Mouse (Mus musculus): ENCODE measurements at regions not wholly inside any gene's neighbourhood (a gene's known extent, or its start where the extent isn't known, plus 50 kb on each side); places are given as distances from the start of the nearest gene placed in this dataset.
"Not testable (repeated sequence)": the region's sequence is repeated elsewhere in the genome, so short reads cannot be mapped to it uniquely, and the experiment has no call there.

DNA sequence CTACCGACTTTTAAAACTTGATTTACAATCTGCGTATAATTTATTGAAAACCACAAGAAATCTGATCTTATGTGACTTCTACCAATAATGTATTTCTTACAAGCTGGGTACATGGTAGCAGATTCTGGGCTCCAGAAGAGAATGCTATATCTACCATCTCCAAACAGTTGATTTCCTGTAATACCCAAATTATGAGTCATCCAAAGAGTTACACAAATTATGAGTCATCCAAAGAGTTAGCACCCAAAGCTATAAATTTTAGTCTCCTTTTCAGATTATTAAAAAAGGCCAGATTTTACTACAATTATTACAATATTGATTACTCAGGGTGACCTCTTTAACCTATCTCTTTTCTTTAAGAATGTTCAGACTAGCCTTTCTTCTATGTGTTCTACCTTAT, 321.9 kb downstream of the Rprm start:
- Histone ChIP-seq H3K4me2 (ENCODE audit: low read depth) (no peak overlapping the region), H3K4me3 (no peak overlapping the region), H3ac (ENCODE audit: control insufficient read depth, insufficient read length) (no peak overlapping the region), H3K79me2 (ENCODE audit: control insufficient read depth, insufficient read depth) (no peaks in the 10 kb centered on the region), H3K36me3 (ENCODE audit: control insufficient read depth, insufficient read depth) (no peaks in the 10 kb centered on the region), H3K27me3 (ENCODE audit: control insufficient read depth, insufficient read depth, insufficient read length) (no peaks in the 10 kb centered on the region)
- TF ChIP-seq CEBPB (IDR thresholded peaks at IDR 0.05; ENCODE audit: insufficient read depth, poor library complexity, severe bottlenecking) (no peak), REST (IDR thresholded peaks at IDR 0.05; ENCODE audit: insufficient read depth, insufficient read length) (no peak), MYOD1 (IDR thresholded peaks at IDR 0.05; ENCODE audit: control insufficient read depth in 1 of 3, insufficient read length in 2 of 3, low read depth in 2 of 3) (no peak), USF1 (IDR thresholded peaks at IDR 0.05; ENCODE audit: low read depth) (no peak), E2F4 (IDR thresholded peaks at IDR 0.05; ENCODE audit: insufficient read depth) (no peak), MYOG (IDR thresholded peaks at IDR 0.05; ENCODE audit: control insufficient read depth in 1 of 3, insufficient read depth in 1 of 3, insufficient read length in 2 of 3, low read depth in 2 of 3) (no peak), TCF3 (IDR thresholded peaks at IDR 0.05; ENCODE audit: insufficient read length, low read depth) (no peak), MAX (IDR thresholded peaks at IDR 0.05; ENCODE audit: low read depth) (no peak), SRF (IDR thresholded peaks at IDR 0.05; ENCODE audit: control insufficient read depth, insufficient read length, low read depth) (no peak), POLR2A (IDR thresholded peaks at IDR 0.05; ENCODE audit: insufficient read length, low read depth) (no peak), POLR2AphosphoS2 (IDR thresholded peaks at IDR 0.05; ENCODE audit: insufficient read length, low read depth) (no peak), TCF12 (IDR thresholded peaks at IDR 0.05; ENCODE audit: insufficient read depth, poor library complexity, severe bottlenecking) (no peak)

DNA sequence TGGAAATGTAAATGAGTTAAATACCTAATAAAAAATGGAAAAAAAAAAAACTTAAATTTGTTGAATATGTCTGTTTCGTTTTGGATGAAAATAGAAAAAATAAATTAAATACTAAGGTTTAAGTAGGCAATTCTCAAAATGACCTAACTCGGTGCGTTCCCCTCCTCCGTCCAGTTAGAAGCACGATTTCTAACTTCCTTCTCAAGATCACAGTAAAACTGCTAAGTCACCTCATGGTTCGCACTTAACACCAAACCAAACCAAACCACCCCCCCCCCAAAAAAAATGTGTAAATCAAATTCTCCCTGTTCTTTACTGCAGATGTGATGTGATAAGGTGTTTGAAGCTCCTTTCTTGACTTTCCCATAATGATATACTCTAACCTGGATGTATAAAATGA, 303.3 kb downstream of the Rprm start:
- not testable (repeated sequence) for H3K36me3 ChIP-seq (ENCODE audit: control insufficient read depth, insufficient read depth); H3K4me3 ChIP-seq; H3K79me2 ChIP-seq (ENCODE audit: control insufficient read depth, insufficient read depth); H3K4me2 ChIP-seq (ENCODE audit: low read depth); H3ac ChIP-seq (ENCODE audit: control insufficient read depth, insufficient read length); H3K27me3 ChIP-seq (ENCODE audit: control insufficient read depth, insufficient read depth, insufficient read length)

DNA sequence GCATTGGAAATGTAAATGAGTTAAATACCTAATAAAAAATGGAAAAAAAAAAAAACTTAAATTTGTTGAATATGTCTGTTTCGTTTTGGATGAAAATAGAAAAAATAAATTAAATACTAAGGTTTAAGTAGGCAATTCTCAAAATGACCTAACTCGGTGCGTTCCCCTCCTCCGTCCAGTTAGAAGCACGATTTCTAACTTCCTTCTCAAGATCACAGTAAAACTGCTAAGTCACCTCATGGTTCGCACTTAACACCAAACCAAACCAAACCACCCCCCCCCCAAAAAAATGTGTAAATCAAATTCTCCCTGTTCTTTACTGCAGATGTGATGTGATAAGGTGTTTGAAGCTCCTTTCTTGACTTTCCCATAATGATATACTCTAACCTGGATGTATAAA, 296.8 kb downstream of the Rprm start:
- not testable (repeated sequence) for H3K27me3 ChIP-seq (ENCODE audit: control insufficient read depth, insufficient read depth, insufficient read length); H3K4me3 ChIP-seq; H3ac ChIP-seq (ENCODE audit: control insufficient read depth, insufficient read length); H3K4me2 ChIP-seq (ENCODE audit: low read depth); H3K36me3 ChIP-seq (ENCODE audit: control insufficient read depth, insufficient read depth); H3K79me2 ChIP-seq (ENCODE audit: control insufficient read depth, insufficient read depth)

DNA sequence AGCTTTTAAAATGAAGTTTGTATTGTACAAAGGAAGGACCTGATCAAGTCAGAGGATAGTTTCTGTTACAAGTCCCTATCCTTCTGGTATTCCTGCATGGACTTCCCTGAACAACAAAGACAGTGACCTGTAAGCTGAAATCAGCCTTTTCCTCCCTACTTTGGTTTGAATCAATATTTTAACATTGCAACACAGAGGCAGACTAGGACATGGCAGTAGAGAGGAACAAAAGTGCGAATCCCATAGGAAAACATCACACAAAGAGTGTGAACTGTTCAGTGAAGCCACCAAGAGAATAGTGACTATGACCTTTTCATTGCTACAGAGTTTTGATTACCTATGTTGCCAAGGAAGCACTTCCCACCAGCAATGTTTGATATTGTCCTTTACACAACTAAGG, 288.7 kb downstream of the Rprm start:
- TF ChIP-seq MAX (IDR thresholded peaks at IDR 0.05; ENCODE audit: low read depth): no peak
- no peak for TF ChIP-seq REST (IDR thresholded peaks at IDR 0.05; ENCODE audit: insufficient read depth, insufficient read length)
- no peak for TF ChIP-seq POLR2AphosphoS2 (IDR thresholded peaks at IDR 0.05; ENCODE audit: insufficient read length, low read depth)
- TF ChIP-seq MYOD1 (IDR thresholded peaks at IDR 0.05; ENCODE audit: control insufficient read depth in 1 of 3, insufficient read length in 2 of 3, low read depth in 2 of 3): no peak
- no peak for TF ChIP-seq TCF12 (IDR thresholded peaks at IDR 0.05; ENCODE audit: insufficient read depth, poor library complexity, severe bottlenecking)
- no peak for TF ChIP-seq E2F4 (IDR thresholded peaks at IDR 0.05; ENCODE audit: insufficient read depth)
- TF ChIP-seq SRF (IDR thresholded peaks at IDR 0.05; ENCODE audit: control insufficient read depth, insufficient read length, low read depth): no peak
- Histone ChIP-seq H3K79me2 (ENCODE audit: control insufficient read depth, insufficient read depth) (no peaks in the 10 kb centered on the region), H3K27me3 (ENCODE audit: control insufficient read depth, insufficient read depth, insufficient read length) (no peaks in the 10 kb centered on the region), H3ac (ENCODE audit: control insufficient read depth, insufficient read length) (no peak overlapping the region), H3K4me2 (ENCODE audit: low read depth) (no peak overlapping the region), H3K36me3 (ENCODE audit: control insufficient read depth, insufficient read depth) (no peaks in the 10 kb centered on the region), H3K4me3 (no peak overlapping the region)

DNA sequence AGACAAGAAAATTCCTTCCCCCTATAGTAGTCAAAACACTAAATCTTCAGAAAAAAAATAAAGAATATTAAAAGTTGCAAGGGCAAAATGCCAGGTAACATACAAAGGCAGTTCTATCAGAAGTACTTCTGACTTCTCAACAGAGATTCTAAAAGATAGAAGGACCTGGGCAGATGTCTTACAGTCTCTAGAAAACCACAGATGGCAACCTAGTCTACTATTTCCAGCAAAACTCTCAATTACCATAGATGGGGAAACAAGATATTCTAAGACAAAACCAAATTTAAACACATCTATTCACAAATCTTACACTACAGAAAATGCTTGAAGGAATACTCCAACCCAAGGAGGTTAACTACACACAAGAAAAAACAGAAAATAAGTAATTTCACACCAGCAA, 281.7 kb downstream of the Rprm start:
- Histone ChIP-seq H3K4me3 (no peak overlapping the region), H3K36me3 (ENCODE audit: control insufficient read depth, insufficient read depth) (no peaks in the 10 kb centered on the region), H3K79me2 (ENCODE audit: control insufficient read depth, insufficient read depth) (no peaks in the 10 kb centered on the region), H3K4me2 (ENCODE audit: low read depth) (no peak overlapping the region), H3K27me3 (ENCODE audit: control insufficient read depth, insufficient read depth, insufficient read length) (no peaks in the 10 kb centered on the region), H3ac (ENCODE audit: control insufficient read depth, insufficient read length) (no peak overlapping the region)
- TF ChIP-seq E2F4 (IDR thresholded peaks at IDR 0.05; ENCODE audit: insufficient read depth): no peak

DNA sequence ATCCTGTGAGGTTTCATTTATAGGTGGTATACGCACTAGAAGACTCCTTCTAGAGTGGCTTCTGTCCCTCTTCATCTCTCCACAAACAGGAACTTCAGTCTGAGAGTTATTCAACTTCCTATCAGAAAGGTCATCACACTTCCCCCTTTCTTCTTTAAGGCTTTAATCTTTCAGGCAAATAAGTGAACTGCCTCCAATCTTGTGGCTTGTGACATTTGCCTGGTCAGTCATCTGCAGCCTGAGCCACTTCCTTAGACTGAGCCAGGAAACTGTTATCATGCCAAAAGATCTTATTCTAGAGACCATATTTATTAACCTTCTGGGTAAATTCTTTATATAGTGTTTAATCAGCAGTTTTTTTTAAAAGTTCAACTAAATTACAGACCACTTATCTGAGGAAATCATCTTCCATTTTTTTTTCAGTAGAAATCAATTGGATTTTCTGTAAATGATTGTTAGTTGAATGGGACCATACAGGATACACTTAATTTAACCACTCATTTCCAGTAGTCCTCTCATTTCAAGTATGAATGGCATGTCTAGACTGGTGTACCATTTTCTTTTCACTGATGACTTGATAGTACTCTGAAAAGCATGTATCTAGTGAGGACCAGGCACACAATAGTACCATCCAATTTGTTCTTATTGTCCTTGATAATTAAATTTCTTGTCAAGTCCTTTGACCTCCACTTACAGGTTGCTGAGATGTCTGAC, 234.4 kb downstream of the Rprm start:
- no peak overlapping the region for H3K4me3 ChIP-seq
- no peak overlapping the region for H3K4me2 ChIP-seq (ENCODE audit: low read depth)
- no peak overlapping the region for H3ac ChIP-seq (ENCODE audit: control insufficient read depth, insufficient read length)

More for the DNA sequence above, 234.4 kb downstream of the Rprm start:
- H3K79me2 ChIP-seq (ENCODE audit: control insufficient read depth, insufficient read depth): no peaks in the 10 kb centered on the region
- TF ChIP-seq TCF3 (IDR thresholded peaks at IDR 0.05; ENCODE audit: insufficient read length, low read depth): no peak
- no peak for TF ChIP-seq REST (IDR thresholded peaks at IDR 0.05; ENCODE audit: insufficient read depth, insufficient read length)
- no peak for TF ChIP-seq POLR2A (IDR thresholded peaks at IDR 0.05; ENCODE audit: insufficient read length, low read depth)
- no peak for TF ChIP-seq MYOG (IDR thresholded peaks at IDR 0.05; ENCODE audit: control insufficient read depth in 1 of 3, insufficient read depth in 1 of 3, insufficient read length in 2 of 3, low read depth in 2 of 3)
- no peak for TF ChIP-seq E2F4 (IDR thresholded peaks at IDR 0.05; ENCODE audit: insufficient read depth)
- no peak for TF ChIP-seq POLR2AphosphoS2 (IDR thresholded peaks at IDR 0.05; ENCODE audit: insufficient read length, low read depth)
- TF ChIP-seq TCF12 (IDR thresholded peaks at IDR 0.05; ENCODE audit: insufficient read depth, poor library complexity, severe bottlenecking): no peak
- no peak for TF ChIP-seq MYOD1 (IDR thresholded peaks at IDR 0.05; ENCODE audit: control insufficient read depth in 1 of 3, insufficient read length in 2 of 3, low read depth in 2 of 3)
- TF ChIP-seq CEBPB (IDR thresholded peaks at IDR 0.05; ENCODE audit: insufficient read depth, poor library complexity, severe bottlenecking): no peak
- no peak for TF ChIP-seq SRF (IDR thresholded peaks at IDR 0.05; ENCODE audit: control insufficient read depth, insufficient read length, low read depth)
- TF ChIP-seq MAX (IDR thresholded peaks at IDR 0.05; ENCODE audit: low read depth): no peak
- no peak for TF ChIP-seq USF1 (IDR thresholded peaks at IDR 0.05; ENCODE audit: low read depth)
- H3K36me3 ChIP-seq (ENCODE audit: control insufficient read depth, insufficient read depth): no peaks in the 10 kb centered on the region
- no peaks in the 10 kb centered on the region for H3K27me3 ChIP-seq (ENCODE audit: control insufficient read depth, insufficient read depth, insufficient read length)
